Mouse (Mus musculus): ENCODE results near the gene Kcnj1.

GRCm38 (mm10) chr9:32388120-32388519, 15.8 kb downstream of the Kcnj1 start:
- TF ChIP-seq CTCF (IDR thresholded peaks at IDR 0.05; ENCODE audit: borderline replicate concordance, extremely low read depth, insufficient read depth, insufficient read length) (peak; percentile 31; the same call in 1 of the 2 replicates), POLR2A (IDR thresholded peaks at IDR 0.05; ENCODE audit: borderline replicate concordance, extremely low read depth, insufficient read depth, insufficient read length, poor library complexity, severe bottlenecking) (no peak)
